Mouse (Mus musculus): ENCODE measurements around the gene Papss2. TPM values are rescaled to one million over a fixed set of nuclear protein-coding genes. Genes with fewer than 3 reads are reported as not detected.

The Papss2 gene
- polyA plus RNA-seq, 1 experiment from 2014 or later: 1.0 TPM

DNA sequence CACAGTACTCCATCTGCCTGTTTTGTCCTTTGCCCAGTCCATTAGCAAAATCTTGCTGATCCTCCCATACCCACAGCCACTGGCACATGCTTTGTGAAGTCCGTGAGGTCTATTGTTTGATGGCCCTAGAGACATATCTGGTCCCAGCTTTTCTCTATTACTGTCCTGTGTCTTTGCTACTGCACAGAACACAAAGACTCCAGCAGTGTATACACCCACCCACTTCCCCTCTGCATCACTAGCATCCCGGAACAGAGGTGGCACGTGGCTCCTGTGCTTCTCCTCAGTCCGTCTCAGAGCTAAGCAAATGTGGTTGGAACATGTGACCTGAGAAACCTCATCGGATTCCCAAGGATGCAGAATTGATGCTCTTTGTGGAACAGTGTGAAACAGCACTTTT lies 28.1 kb upstream of the Papss2 start:
- no peak overlapping the region for H3K27ac ChIP-seq (ENCODE audit: low read length)
- no peak overlapping the region for H3K4me2 ChIP-seq (ENCODE audit: low read length)
- H3K4me3 ChIP-seq (ENCODE audit: low read depth, low read length): no peak overlapping the region
- no peaks in the 10 kb centered on the region for H3K4me1 ChIP-seq (ENCODE audit: control insufficient read depth, insufficient read depth, low read length)
- WGBS: 86% methylated on average over 5 of the region's 5 CpGs
- no peak for ATAC-seq
- H3K9me3 ChIP-seq (replicated peaks; ENCODE audit: control insufficient read depth, low read length, poor library complexity, severe bottlenecking): no peaks in the 10 kb centered on the region
- no peaks in the 10 kb centered on the region for H3K27me3 ChIP-seq (ENCODE audit: control insufficient read depth, insufficient read depth, low read depth, low read length)
- no peak overlapping the region for H3K9ac ChIP-seq (ENCODE audit: low read depth, low read length)
- H3K36me3 ChIP-seq (ENCODE audit: control insufficient read depth, insufficient read depth, low read length): no peaks in the 10 kb centered on the region

DNA sequence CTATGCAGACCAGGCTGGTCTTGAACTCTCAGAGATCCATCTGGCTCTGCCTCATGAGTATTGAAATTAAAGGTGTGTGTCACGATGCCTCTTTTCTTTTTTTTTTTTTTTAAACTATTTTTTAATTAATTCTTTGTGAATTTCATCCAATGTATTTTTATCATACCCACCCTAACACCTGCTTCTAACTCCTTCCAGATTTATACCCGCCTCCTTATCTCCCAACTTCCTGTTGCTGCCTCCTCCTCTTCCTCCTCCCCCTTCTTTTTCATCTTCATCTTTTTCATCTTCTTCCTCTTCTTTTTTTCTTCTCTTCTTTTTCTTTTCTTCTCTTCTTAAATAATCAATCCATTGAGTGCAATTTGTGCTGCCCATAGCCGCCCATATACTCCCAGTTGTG lies 27.1 kb upstream of the Papss2 start:
- H3K27ac ChIP-seq (ENCODE audit: low read length): no peak overlapping the region
- H3K9me3 ChIP-seq (replicated peaks; ENCODE audit: control insufficient read depth, low read length, poor library complexity, severe bottlenecking): no peaks in the 10 kb centered on the region
- WGBS: 95% methylated on average over 3 of the region's 3 CpGs
- H3K9ac ChIP-seq (ENCODE audit: low read depth, low read length): no peak overlapping the region
- H3K4me3 ChIP-seq (ENCODE audit: low read depth, low read length): no peak overlapping the region
- no peaks in the 10 kb centered on the region for H3K27me3 ChIP-seq (ENCODE audit: control insufficient read depth, insufficient read depth, low read depth, low read length)
- no peaks in the 10 kb centered on the region for H3K36me3 ChIP-seq (ENCODE audit: control insufficient read depth, insufficient read depth, low read length)
- H3K4me2 ChIP-seq (ENCODE audit: low read length): no peak overlapping the region
- no peak for ATAC-seq
- H3K4me1 ChIP-seq (ENCODE audit: control insufficient read depth, insufficient read depth, low read length): no peaks in the 10 kb centered on the region

GRCm38 (mm10) chr19:32568961-32569653 lies 26.5 kb upstream of the Papss2 start:
- no peak overlapping the region for H3K27ac ChIP-seq (ENCODE audit: low read length)
- H3K9ac ChIP-seq (ENCODE audit: low read depth, low read length): no peak overlapping the region
- no peaks in the 10 kb centered on the region for H3K36me3 ChIP-seq (ENCODE audit: control insufficient read depth, insufficient read depth, low read length)
- no peak for ATAC-seq
- no peaks in the 10 kb centered on the region for H3K4me1 ChIP-seq (ENCODE audit: control insufficient read depth, insufficient read depth, low read length)
- no peak overlapping the region for H3K4me2 ChIP-seq (ENCODE audit: low read length)
- no peaks in the 10 kb centered on the region for H3K9me3 ChIP-seq (replicated peaks; ENCODE audit: control insufficient read depth, low read length, poor library complexity, severe bottlenecking)
- 84% methylated on average over 3 of the region's 3 CpGs for WGBS
- no peaks in the 10 kb centered on the region for H3K27me3 ChIP-seq (ENCODE audit: control insufficient read depth, insufficient read depth, low read depth, low read length)
- no peak overlapping the region for H3K4me3 ChIP-seq (ENCODE audit: low read depth, low read length)

- H3K36me3 ChIP-seq (ENCODE audit: control insufficient read depth, insufficient read depth, low read length): no peaks in the 10 kb centered on the region
- H3K27me3 ChIP-seq (ENCODE audit: control insufficient read depth, insufficient read depth, low read depth, low read length): no peaks in the 10 kb centered on the region
- H3K27ac ChIP-seq (ENCODE audit: low read length): no peak overlapping the region
- no peak overlapping the region for H3K4me2 ChIP-seq (ENCODE audit: low read length)
- whole genome bisulfite sequencing: 89% methylated on average over 5 of the region's 5 CpGs
- H3K9me3 ChIP-seq (replicated peaks; ENCODE audit: control insufficient read depth, low read length, poor library complexity, severe bottlenecking): no peaks in the 10 kb centered on the region
- no peak for ATAC-seq
- H3K4me1 ChIP-seq (ENCODE audit: control insufficient read depth, insufficient read depth, low read length): no peaks in the 10 kb centered on the region
- no peak overlapping the region for H3K4me3 ChIP-seq (ENCODE audit: low read depth, low read length)
- H3K9ac ChIP-seq (ENCODE audit: low read depth, low read length): no peak overlapping the region
These were observed 25.9 kb upstream of the Papss2 start for GRCm38 (mm10) chr19:32569725-32570124.

DNA sequence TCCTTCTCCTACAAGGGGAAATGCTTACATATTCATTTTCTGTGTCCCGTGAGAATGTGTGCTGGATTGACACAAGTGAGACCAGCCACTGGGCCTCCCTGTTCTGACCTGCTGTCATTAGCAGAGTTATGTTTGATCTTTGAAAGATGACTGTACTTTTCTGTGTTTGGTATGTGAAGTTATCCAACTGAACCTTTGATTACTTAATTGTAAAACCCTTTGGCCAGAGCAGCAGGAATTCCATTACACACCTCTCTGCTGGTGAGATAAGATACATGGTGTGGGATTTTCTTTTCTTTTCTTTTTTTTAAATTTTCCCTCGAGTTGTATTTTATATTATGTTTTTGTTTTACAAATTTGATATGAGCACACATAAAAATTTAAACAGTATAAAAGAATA lies 23.4 kb upstream of the Papss2 start:
- no peak for ATAC-seq
- Histone ChIP-seq H3K9ac (ENCODE audit: low read depth, low read length) (no peak overlapping the region), H3K4me2 (ENCODE audit: low read length) (no peak overlapping the region), H3K27me3 (ENCODE audit: control insufficient read depth, insufficient read depth, low read depth, low read length) (no peaks in the 10 kb centered on the region), H3K36me3 (ENCODE audit: control insufficient read depth, insufficient read depth, low read length) (no peaks in the 10 kb centered on the region), H3K4me1 (ENCODE audit: control insufficient read depth, insufficient read depth, low read length) (no peaks in the 10 kb centered on the region), H3K9me3 (replicated peaks; ENCODE audit: control insufficient read depth, low read length, poor library complexity, severe bottlenecking) (no peaks in the 10 kb centered on the region), H3K27ac (ENCODE audit: low read length) (no peak overlapping the region), H3K4me3 (ENCODE audit: low read depth, low read length) (no peak overlapping the region)
- 73% methylated on average over 2 of the region's 2 CpGs for whole genome bisulfite sequencing

- ATAC-seq: no peak
- no peak overlapping the region for H3K9ac ChIP-seq (ENCODE audit: low read depth, low read length)
- WGBS: 92% methylated on average over 6 of the region's 6 CpGs
These were observed 22.3 kb upstream of the Papss2 start for GRCm38 (mm10) chr19:32573259-32573658.

DNA sequence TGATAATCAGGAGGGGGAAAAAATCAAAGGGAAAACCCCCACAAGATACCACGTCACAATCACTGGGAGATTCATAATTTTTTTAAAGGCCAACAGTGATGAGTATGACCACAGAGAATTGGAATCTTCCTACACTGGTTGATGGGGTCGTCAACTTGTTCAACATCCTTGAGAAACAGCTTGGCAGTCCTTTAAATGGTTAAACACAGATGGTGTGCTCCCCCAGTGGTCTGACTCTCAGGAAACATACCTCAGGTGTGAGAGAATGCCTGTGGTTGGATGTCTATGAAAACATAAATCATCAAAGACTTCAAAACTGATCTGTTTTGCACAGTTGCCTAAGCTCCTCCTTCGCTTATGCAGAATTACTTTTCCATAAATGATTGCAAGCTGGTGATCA lies 20.7 kb upstream of the Papss2 start:
- Histone ChIP-seq H3K27ac (ENCODE audit: low read length) (no peak overlapping the region), H3K4me2 (ENCODE audit: low read length) (no peak overlapping the region), H3K9me3 (replicated peaks; ENCODE audit: control insufficient read depth, low read length, poor library complexity, severe bottlenecking) (no peaks in the 10 kb centered on the region), H3K4me1 (ENCODE audit: control insufficient read depth, insufficient read depth, low read length) (no peaks in the 10 kb centered on the region), H3K9ac (ENCODE audit: low read depth, low read length) (no peak overlapping the region), H3K27me3 (ENCODE audit: control insufficient read depth, insufficient read depth, low read depth, low read length) (no peaks in the 10 kb centered on the region), H3K4me3 (ENCODE audit: low read depth, low read length) (no peak overlapping the region), H3K36me3 (ENCODE audit: control insufficient read depth, insufficient read depth, low read length) (no peaks in the 10 kb centered on the region)
- no peak for ATAC-seq
- 88% methylated on average over 3 of the region's 3 CpGs for WGBS

More at GRCm38 (mm10) chr19:32573259-32573658, 22.3 kb upstream of the Papss2 start:
- H3K4me1 ChIP-seq (ENCODE audit: control insufficient read depth, insufficient read depth, low read length): no peaks in the 10 kb centered on the region
- H3K4me2 ChIP-seq (ENCODE audit: low read length): no peak overlapping the region
- H3K9me3 ChIP-seq (replicated peaks; ENCODE audit: control insufficient read depth, low read length, poor library complexity, severe bottlenecking): no peaks in the 10 kb centered on the region
- H3K36me3 ChIP-seq (ENCODE audit: control insufficient read depth, insufficient read depth, low read length): no peaks in the 10 kb centered on the region
- no peak overlapping the region for H3K27ac ChIP-seq (ENCODE audit: low read length)
- H3K4me3 ChIP-seq (ENCODE audit: low read depth, low read length): no peak overlapping the region
- H3K27me3 ChIP-seq (ENCODE audit: control insufficient read depth, insufficient read depth, low read depth, low read length): no peaks in the 10 kb centered on the region

GRCm38 (mm10) chr19:32577749-32578148 lies 17.8 kb upstream of the Papss2 start:
- H3K9ac ChIP-seq (ENCODE audit: low read depth, low read length): no peak overlapping the region
- no peak overlapping the region for H3K4me3 ChIP-seq (ENCODE audit: low read depth, low read length)
- H3K4me1 ChIP-seq (ENCODE audit: control insufficient read depth, insufficient read depth, low read length): no peaks in the 10 kb centered on the region
- no peak for ATAC-seq
- 20% methylated on average over 1 of the region's 1 CpGs for WGBS
- H3K9me3 ChIP-seq (replicated peaks; ENCODE audit: control insufficient read depth, low read length, poor library complexity, severe bottlenecking): no peaks in the 10 kb centered on the region
- H3K36me3 ChIP-seq (ENCODE audit: control insufficient read depth, insufficient read depth, low read length): no peaks in the 10 kb centered on the region
- no peak overlapping the region for H3K4me2 ChIP-seq (ENCODE audit: low read length)
- no peak overlapping the region for H3K27ac ChIP-seq (ENCODE audit: low read length)
- no peaks in the 10 kb centered on the region for H3K27me3 ChIP-seq (ENCODE audit: control insufficient read depth, insufficient read depth, low read depth, low read length)

DNA sequence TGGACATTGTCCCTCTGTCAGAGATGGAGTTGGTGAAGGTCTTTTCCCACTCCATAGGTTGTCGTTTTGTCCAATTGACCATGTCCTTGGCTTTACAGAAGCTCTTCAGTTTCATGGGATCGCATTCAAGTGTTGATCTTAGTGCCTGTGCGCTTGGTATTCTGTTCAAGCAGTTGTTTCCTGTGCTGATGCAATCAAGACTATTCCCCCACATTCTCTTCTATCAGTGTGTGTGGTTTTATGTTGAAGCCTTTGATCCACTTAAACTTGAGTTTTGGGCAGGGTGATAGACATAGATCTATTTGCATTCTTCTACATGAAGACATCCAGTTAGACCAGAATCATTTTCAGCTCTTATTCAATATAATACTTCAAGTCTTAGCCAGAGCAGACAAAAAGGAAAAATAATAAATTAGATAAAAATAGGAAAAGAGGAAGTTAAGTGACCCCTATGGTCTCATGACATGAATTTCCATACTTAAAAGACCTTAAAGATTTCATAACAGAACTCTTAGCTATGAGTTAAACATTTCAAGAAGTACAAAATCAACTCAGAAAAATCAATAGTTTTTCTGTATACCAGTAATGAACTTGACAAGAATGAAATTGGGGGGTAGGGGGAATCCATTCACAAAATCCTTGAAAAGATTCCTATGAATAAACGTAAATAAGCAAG lies 12.4 kb upstream of the Papss2 start:
- 91% methylated on average over 4 of the region's 4 CpGs for WGBS
- Histone ChIP-seq H3K4me2 (ENCODE audit: low read length) (no peak overlapping the region), H3K4me1 (ENCODE audit: control insufficient read depth, insufficient read depth, low read length) (no peaks in the 10 kb centered on the region), H3K27me3 (ENCODE audit: control insufficient read depth, insufficient read depth, low read depth, low read length) (no peaks in the 10 kb centered on the region), H3K27ac (ENCODE audit: low read length) (no peak overlapping the region), H3K9me3 (replicated peaks; ENCODE audit: control insufficient read depth, low read length, poor library complexity, severe bottlenecking) (no peaks in the 10 kb centered on the region), H3K9ac (ENCODE audit: low read depth, low read length) (no peak overlapping the region), H3K4me3 (ENCODE audit: low read depth, low read length) (no peak overlapping the region), H3K36me3 (ENCODE audit: control insufficient read depth, insufficient read depth, low read length) (no peaks in the 10 kb centered on the region)
- ATAC-seq: no peak

Data from midbrain, embryonic 16.5 days (tissue).